Mouse (Mus musculus) gastrocnemius, postnatal 36 days (tissue): Measurements from ENCODE around the gene Ptprd. TPM values are rescaled to one million over a fixed set of nuclear protein-coding genes. Genes with fewer than 3 reads are reported as not detected.

Source experiments
- DNase-seq, 2 experiments: peaks; one replicate each; pipeline ENCODE4 v3.0.0; 2022
- intact Hi-C: fragments of 180-260 bp; cut with DNase I; formaldehyde crosslinking; loops from one replicate; pipeline ENCODE4 v1.15.1; 2025
- total RNA-seq, 2 experiments: library from RNA; stranded (reverse); gene quantifications; 2 replicates each; pipeline ENCODE4 v1.2.3; 2021

Ptprd gene
- total RNA-seq, 2 experiments from 2014 or later = 5.2 to 6.7 TPM

GRCm38 (mm10) chr4:77586624-77587023 is 625.1 kb downstream of the Ptprd start:
- no peak for DNase-seq
- intact Hi-C loops = no loop called here

GRCm38 (mm10) chr4:77586222-77586621 is 625.5 kb downstream of the Ptprd start:
- DNase-seq = no peak
- intact Hi-C loops = no loop called here

DNA sequence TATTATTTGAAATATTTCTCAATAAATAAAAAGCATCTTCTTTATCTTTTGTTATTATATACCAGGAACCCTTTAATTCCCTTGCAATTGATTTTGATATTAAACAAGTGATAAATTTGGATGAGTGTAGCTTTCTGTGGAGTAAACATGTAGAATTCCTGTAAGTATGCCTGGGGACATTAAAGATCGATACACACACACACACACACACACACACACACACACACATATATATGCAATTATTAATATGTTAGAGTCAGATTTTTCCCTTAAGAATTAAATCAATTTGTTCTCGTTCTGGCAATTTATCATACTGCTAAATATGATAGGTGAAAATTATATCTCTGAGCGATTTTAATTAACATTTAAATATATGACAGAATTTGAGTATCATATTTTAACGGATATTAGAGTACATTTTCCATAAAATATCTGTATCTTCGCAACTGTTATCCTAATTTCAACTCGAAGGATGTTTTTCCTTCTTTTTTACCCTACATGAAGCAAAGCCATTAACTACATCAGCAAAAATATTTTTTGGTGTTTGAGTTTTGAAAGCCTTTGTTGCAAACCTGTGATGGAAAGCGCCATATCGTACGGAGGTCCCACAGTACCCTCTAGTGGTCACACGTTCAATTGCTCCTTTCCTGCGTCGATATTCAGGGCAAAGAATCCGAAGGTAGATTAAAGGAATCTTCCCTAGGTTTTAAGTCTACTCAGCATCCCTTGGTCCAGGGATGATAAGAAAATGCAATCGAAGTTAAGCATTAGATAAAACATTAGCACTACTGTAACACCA is 653.2 kb downstream of the Ptprd start:
- intact Hi-C loops = no loop called here
- DNase-seq = no peak

- no peak for DNase-seq
- intact Hi-C loops = loop anchor here (2.0 kb wide), 1 partner anchor 473 kb away; no protein-coding TSS in a partner anchor
Measured at GRCm38 (mm10) chr4:77555841-77556240, 655.9 kb downstream of the Ptprd start.

- no peak for DNase-seq
- intact Hi-C loops = no loop called here
Measured at GRCm38 (mm10) chr4:77537843-77538242, 673.9 kb downstream of the Ptprd start.

DNA sequence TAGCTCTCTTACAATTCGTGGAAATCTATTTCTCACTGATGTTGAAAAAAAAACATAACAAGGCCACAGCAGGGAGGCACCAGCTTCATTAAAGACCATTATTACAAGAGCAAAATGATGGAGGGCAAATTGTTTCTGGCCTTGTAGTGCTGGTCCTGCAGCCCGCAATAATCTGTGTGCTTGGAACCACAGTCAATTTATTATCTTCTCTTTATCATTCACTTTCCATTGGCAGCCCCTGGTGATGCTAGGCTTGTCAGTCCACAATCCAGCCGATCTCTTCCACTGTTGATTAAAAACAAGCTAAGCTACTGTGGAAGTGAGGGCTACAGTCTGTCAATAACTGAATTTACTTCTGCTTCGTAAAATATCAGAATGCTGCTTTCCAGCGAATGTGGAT is 674.4 kb downstream of the Ptprd start:
- DNase-seq = no peak
- intact Hi-C loops = no loop called here

GRCm38 (mm10) chr4:77535601-77536000 is 676.2 kb downstream of the Ptprd start:
- intact Hi-C loops = no loop called here
- DNase-seq = no peak

DNA sequence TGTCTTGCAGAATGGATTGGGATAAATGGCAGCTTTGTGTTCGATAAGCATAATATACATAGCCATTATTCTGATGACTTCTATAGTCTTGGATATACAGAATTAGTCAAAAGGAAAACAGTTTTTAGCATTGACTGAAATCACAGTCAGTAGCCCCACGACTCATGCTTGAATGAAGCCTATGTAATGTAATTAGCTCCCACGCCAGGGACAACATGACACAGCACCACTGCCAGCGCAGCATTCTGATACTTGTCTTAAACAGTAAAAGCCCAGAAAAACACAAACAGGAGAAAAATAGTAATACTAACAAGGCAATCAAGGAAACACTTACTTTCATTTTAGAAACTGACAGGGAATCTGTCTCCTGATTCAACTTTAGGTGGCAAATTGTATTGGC is 677.2 kb downstream of the Ptprd start:
- intact Hi-C loops = no loop called here
- no peak for DNase-seq

DNA sequence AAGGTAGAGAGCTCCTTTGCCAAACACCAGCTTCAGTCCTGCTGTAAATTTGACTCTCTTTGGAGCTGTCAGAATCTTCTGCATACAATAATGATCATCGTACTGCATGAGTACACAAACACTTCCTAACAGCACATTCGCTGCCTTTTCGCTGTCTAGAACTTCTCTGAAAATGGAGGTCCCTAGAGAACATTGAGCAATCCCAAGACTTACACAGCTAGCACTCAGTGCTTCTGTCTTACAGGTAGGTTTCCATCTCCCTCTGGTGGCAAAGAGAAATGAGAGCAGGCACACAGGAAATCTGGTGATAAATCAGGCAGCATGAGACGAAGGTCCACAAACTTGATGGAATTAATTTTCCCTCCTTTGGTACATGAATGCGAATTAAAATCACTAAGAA is 692.6 kb downstream of the Ptprd start:
- intact Hi-C loops = no loop called here
- DNase-seq = no peak

DNA sequence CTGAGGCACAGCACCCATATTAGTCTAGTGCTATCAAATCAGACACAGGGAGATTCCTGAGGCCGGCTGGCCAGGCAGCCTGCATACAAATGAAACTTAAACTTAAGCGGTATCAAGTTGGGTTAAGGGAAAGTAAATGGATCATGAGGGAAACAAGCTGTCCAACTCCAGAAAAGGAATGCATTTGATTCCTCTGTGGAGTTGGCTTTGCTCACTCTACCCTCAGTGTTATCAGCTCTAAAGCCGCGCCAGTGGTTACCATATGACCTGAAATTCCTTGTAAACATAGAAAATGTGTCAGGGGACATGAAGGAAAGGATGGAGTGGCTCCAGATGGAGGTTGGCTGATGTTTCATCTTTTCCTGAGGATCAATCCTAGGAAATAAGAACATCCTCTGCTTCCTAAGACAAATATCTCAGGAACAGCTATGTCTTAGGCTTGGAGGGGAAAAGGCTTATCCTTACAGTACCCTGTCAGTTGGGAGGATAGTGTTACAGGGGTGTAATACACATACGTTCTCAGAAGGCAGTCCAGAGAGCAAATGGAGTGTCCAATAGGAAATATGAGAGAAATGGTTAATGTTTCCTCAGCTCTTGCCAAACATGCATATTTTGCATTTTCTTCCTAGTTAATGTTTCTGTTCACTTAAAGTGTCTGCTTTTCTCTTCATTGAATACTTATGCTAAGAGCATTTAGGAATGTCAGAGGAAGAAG is 697.7 kb downstream of the Ptprd start:
- intact Hi-C loops = no loop called here
- DNase-seq = no peak

- intact Hi-C loops = no loop called here
- DNase-seq = no peak
Measured at GRCm38 (mm10) chr4:77513041-77513440, 698.7 kb downstream of the Ptprd start.

- intact Hi-C loops = no loop called here
- no peak for DNase-seq
Measured at GRCm38 (mm10) chr4:77454049-77454448, 757.7 kb downstream of the Ptprd start.

DNA sequence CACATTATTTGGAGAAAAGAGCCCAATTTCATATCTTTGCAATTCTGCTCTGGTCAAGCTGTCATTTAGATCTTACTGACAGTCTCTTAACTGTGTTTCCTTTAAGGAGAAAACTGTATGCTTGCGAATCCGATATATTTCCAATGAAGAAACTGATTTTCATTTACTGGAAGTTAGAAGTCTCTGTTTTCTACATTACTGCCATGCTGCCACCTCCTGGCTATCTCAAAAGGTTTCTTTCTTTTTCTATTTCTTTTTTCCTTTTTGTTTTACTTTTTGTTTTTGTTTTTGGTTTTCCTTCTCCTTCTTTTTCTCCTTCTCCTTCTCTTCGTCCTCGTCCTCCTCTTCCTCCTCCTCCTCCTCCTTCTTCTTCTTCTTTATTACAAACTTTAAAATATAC is 812.6 kb downstream of the Ptprd start:
- intact Hi-C loops = no loop called here
- no peak for DNase-seq

GRCm38 (mm10) chr4:77361728-77362127 is 850.0 kb downstream of the Ptprd start:
- DNase-seq = no peak
- intact Hi-C loops = no loop called here

- no peak for DNase-seq
- intact Hi-C loops = no loop called here
Measured at GRCm38 (mm10) chr4:77327198-77327597, 884.6 kb downstream of the Ptprd start.

DNA sequence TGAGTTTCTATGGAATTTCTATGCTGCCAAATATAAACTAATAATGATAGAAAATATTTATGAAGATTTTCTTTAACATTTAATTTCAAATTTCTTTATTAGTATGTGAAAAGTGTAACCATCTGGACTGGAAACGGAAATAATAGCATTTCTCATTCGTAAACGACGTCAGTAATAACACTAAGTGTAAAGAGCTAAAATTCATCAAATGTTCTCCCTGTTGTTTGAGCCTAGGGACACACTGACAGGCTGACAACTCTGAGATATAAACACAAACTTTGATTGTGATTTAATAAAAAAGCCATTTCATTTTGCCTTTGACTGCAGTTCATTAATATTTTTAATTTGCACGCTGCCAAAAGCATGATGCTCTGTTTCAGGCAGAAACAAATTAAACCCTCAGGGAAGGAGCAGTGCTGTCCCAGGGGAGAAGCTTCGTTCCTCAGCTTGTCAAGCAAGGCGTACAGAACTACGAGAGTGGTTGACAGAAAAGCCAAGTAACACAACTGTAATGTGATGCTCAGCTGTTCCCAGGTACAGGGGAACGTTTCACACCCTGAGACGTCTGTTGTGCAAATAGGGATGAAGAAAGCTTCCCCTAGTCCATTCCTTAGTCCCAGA is 894.6 kb downstream of the Ptprd start:
- intact Hi-C loops = no loop called here

DNA sequence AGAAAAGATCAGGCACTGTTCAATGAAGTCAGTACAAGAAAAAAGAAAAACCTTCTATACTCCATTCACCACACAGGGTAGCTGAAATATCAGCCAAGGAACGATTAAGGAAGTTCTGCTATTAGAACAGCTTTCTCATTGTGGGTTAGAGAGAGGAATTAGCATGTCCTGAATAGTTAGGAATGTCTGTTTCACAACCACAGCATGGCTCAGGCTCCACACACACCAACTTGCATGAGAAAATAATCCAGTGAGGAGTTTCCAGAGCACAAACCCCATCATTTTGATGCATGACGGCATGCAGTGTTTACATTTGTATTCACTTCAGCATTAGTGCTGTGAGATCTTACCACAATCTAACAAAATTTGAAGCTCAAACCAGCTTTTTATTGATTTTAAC is 895.1 kb downstream of the Ptprd start:
- no peak for DNase-seq
- intact Hi-C loops = no loop called here

More for the DNA sequence above, 894.6 kb downstream of the Ptprd start:
- DNase-seq = no peak

- no peak for DNase-seq
- intact Hi-C loops = no loop called here
Measured at GRCm38 (mm10) chr4:77310127-77310788, 901.5 kb downstream of the Ptprd start.

DNA sequence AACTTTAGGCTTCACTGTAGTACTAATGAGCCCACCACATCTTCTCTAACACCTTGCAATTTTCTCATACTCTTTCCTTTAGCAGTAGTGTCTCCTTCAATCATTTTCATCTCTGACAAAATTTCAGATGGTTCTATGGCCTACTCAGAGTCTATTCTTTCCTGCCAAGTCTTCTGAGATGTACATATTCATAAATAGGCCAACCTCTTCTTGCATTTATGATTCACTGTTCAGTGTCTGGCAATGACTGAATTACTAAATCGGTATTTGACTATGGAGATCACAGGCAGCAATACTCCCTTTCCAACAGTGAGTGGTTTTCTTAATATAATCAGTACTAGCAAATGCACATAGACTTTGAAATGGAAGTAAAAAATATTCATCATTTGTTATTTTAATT is 928.3 kb downstream of the Ptprd start:
- DNase-seq = no peak
- intact Hi-C loops = no loop called here

GRCm38 (mm10) chr4:77277913-77278312 is 933.8 kb downstream of the Ptprd start:
- intact Hi-C loops = no loop called here
- DNase-seq = no peak

DNA sequence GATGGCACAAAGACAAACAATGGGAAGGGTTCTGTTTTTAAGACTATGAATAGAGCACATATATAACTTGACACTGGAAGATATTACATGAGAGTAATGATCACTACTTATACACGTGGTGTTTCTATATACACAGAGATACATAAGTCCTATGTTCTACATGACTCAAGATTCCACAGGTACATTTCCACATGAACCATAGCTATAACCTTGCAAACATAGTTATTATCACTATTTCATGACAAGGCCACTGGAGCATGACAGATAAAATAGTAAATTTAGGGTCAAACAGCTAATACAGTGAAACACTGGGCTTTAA is 951.8 kb downstream of the Ptprd start:
- intact Hi-C loops = no loop called here
- DNase-seq = no peak
